8 mouse cellular contexts compared by ENCODE assay signal in genomic region chr9:63651594-63651993, GRCm38 (mm10). TPM values are rescaled to one million over a fixed set of nuclear protein-coding genes. Genes with fewer than 3 reads are reported as not detected.
DNase-seq lines count a peak whose midpoint lies in the region; ATAC-seq and TF ChIP-seq lines count a peak whose summit lies in the region.

No protein-coding gene starts in this region.

- H3K27ac ChIP-seq in cerebellum, adult 2 months (ENCODE audit: insufficient read depth, low read length): no peak overlapping the region
- H3K27ac ChIP-seq in midbrain, embryonic 14.5 days (replicated peaks; ENCODE audit: low read depth, low read length): no peak overlapping the region
- no peak overlapping the region for H3K27ac ChIP-seq in midbrain, embryonic 10.5 days (replicated peaks)

- H3K9ac ChIP-seq in midbrain, embryonic 14.5 days (replicated peaks; ENCODE audit: low read length): no peak overlapping the region

- no peak overlapping the region for H3K4me3 ChIP-seq in cerebellum, adult 2 months (replicated peaks; ENCODE audit: insufficient read depth, low read depth, low read length)
- no peak overlapping the region for H3K4me3 ChIP-seq in midbrain, embryonic 14.5 days (replicated peaks; ENCODE audit: low read depth, low read length)
- no peak overlapping the region for H3K4me3 ChIP-seq in midbrain, embryonic 10.5 days

- peaks cover 6% of the 10 kb centered on the region; the same call in 1 of the 2 replicates for H3K36me3 ChIP-seq in midbrain, embryonic 14.5 days (ENCODE audit: control insufficient read depth, insufficient read depth, low read length)
- peaks cover 98% of the 10 kb centered on the region for H3K36me3 ChIP-seq in midbrain, embryonic 10.5 days

- TF ChIP-seq POLR2A in cerebellum, adult 2 months (IDR thresholded peaks at IDR 0.05; ENCODE audit: borderline replicate concordance, insufficient read depth, low read length): no peak

- ATAC-seq in midbrain, embryonic 14.5 days (ENCODE audit: low FRiP score, low TSS enrichment): no peak

- H3K4me2 ChIP-seq in midbrain, embryonic 14.5 days (ENCODE audit: low read length): no peak overlapping the region

- no peaks in the 10 kb centered on the region for H3K27me3 ChIP-seq in cerebellum, adult 2 months (ENCODE audit: control insufficient read depth, insufficient read depth, low read length)
- no peaks in the 10 kb centered on the region for H3K27me3 ChIP-seq in midbrain, embryonic 14.5 days (ENCODE audit: control insufficient read depth, insufficient read depth, low read length)
- no peaks in the 10 kb centered on the region for H3K27me3 ChIP-seq in midbrain, embryonic 10.5 days (ENCODE audit: low read depth, poor library complexity, severe bottlenecking)

- no peaks in the 10 kb centered on the region for H3K9me3 ChIP-seq in midbrain, embryonic 14.5 days (ENCODE audit: control insufficient read depth, low read length)
- H3K9me3 ChIP-seq in midbrain, embryonic 10.5 days (replicated peaks): no peaks in the 10 kb centered on the region

- TF ChIP-seq CTCF in cerebellum, adult 2 months (IDR thresholded peaks at IDR 0.05; ENCODE audit: borderline replicate concordance, insufficient read depth, low read depth, low read length): no peak

- 67% methylated on average over 11 of the region's 11 CpGs for WGBS in cerebellum, adult 2 months
- 83% methylated on average over 11 of the region's 11 CpGs for WGBS in midbrain, embryonic 14.5 days
- WGBS in midbrain, embryonic 10.5 days: 94% methylated on average over 11 of the region's 11 CpGs

- DNase-seq in cerebellum, postnatal 10 days: peak; percentile 62 to 64
- no peak for DNase-seq in cerebellum, adult 2 months
- DNase-seq in midbrain, embryonic 14.5 days: peak; percentile 39
- no peak for DNase-seq in midbrain, embryonic 10.5 days (ENCODE audit: low spot score)
- peak; percentile 68 for DNase-seq in heart, postnatal 4 days
- peak; percentile 63 to 78 for DNase-seq in lung, postnatal 4 days
- no peak for DNase-seq in liver
- DNase-seq in frontal cortex, postnatal 10 days (ENCODE audit: low spot score in 2 of 2): no peak

- H3K4me1 ChIP-seq in cerebellum, adult 2 months (ENCODE audit: control insufficient read depth, insufficient read depth, low read length): peaks cover 36% of the 10 kb centered on the region
- H3K4me1 ChIP-seq in midbrain, embryonic 14.5 days (ENCODE audit: control insufficient read depth, insufficient read depth, low read length): peaks cover 14% of the 10 kb centered on the region
- peaks cover 29% of the 10 kb centered on the region for H3K4me1 ChIP-seq in midbrain, embryonic 10.5 days

RNA-seq across cellular contexts. Expression of gene Aagab, which starts 49.1 kb away (rescaled TPM):
- polyA plus RNA-seq in cerebellum, adult 2 months (2012; rRNA removed): 31.0 and 31.9 TPM in 2 replicates
- 52.9 and 64.5 TPM in 2 replicates for polyA plus RNA-seq in midbrain, embryonic 14.5 days (2014; fragmentation: Nextera tagmentation; extraction: Ambion mirVana)
- polyA plus RNA-seq in midbrain, embryonic 10.5 days (2016; fragmentation: Nextera tagmentation; extraction: Ambion mirVana): 53.3 and 54.5 TPM in 2 replicates
- 10 to 100 TPM; 18.7 to 22.7 TPM for total RNA-seq in heart, postnatal 4 days (2021)

RNA-seq across cellular contexts. Expression of gene Iqch, which starts 49.3 kb away (rescaled TPM):
- 0.08 TPM in 1 of 2 replicates, not detected in the other for polyA plus RNA-seq in cerebellum, adult 2 months (2012; rRNA removed)
- polyA plus RNA-seq in midbrain, embryonic 14.5 days (2014; fragmentation: Nextera tagmentation; extraction: Ambion mirVana): 0.11 and 0.12 TPM in 2 replicates
- 0.10 TPM in 2 replicates for polyA plus RNA-seq in midbrain, embryonic 10.5 days (2016; fragmentation: Nextera tagmentation; extraction: Ambion mirVana)
- total RNA-seq in heart, postnatal 4 days (2021): not detected

Comparison
In these comparisons a context has a peak if more than half of its experiments do, and no peak if none do; other contexts are left out.
1. DNase-seq: peak in cerebellum, postnatal 10 days (2 of 2), midbrain, embryonic 14.5 days (single experiment), heart, postnatal 4 days (single experiment) and lung, postnatal 4 days (2 of 2); none in cerebellum, adult 2 months (0 of 2), midbrain, embryonic 10.5 days (single experiment), liver (single experiment) and frontal cortex, postnatal 10 days (0 of 2).